Mouse (Mus musculus) urinary bladder, postnatal 14 days (tissue): ENCODE measurements at regions not wholly inside any gene's neighbourhood (a gene's known extent, or its start where the extent isn't known, plus 50 kb on each side); places are given as distances from the start of the nearest gene placed in this dataset.

Source experiments
- DNase-seq: peaks from one replicate; pipeline ENCODE4 v3.0.0; 2021; ENCODE audit warnings: low spot score

- peak; percentile 3 for DNase-seq
Measured at GRCm38 (mm10) chr9:84673327-84673726, 639.2 kb upstream of the Gm11114 start.

GRCm38 (mm10) chr9:84678416-84678815 is 634.2 kb upstream of the Gm11114 start:
- DNase-seq: no peak

GRCm38 (mm10) chr9:84718615-84719191 is 593.9 kb upstream of the Gm11114 start:
- DNase-seq: no peak

- no peak for DNase-seq
Measured at GRCm38 (mm10) chr9:84719396-84719795, 593.2 kb upstream of the Gm11114 start.

- no peak for DNase-seq
Measured at GRCm38 (mm10) chr9:84720454-84720853, 592.1 kb upstream of the Gm11114 start.

- DNase-seq: no peak
Measured at GRCm38 (mm10) chr9:84739266-84739665, 573.3 kb upstream of the Gm11114 start.

GRCm38 (mm10) chr9:84740336-84740735 is 572.2 kb upstream of the Gm11114 start:
- DNase-seq: no peak

- no peak for DNase-seq
Measured at GRCm38 (mm10) chr9:84754332-84754731, 558.2 kb upstream of the Gm11114 start.

GRCm38 (mm10) chr9:84754828-84755227 is 557.7 kb upstream of the Gm11114 start:
- DNase-seq: no peak

GRCm38 (mm10) chr9:84774348-84774747 is 538.2 kb upstream of the Gm11114 start:
- no peak for DNase-seq

GRCm38 (mm10) chr9:84775190-84775589 is 537.4 kb upstream of the Gm11114 start:
- no peak for DNase-seq

GRCm38 (mm10) chr9:84779125-84779524 is 533.4 kb upstream of the Gm11114 start:
- DNase-seq: no peak

GRCm38 (mm10) chr9:84825768-84826167 is 486.8 kb upstream of the Gm11114 start:
- DNase-seq: no peak

- no peak for DNase-seq
Measured at GRCm38 (mm10) chr9:84828934-84829333, 483.6 kb upstream of the Gm11114 start.

GRCm38 (mm10) chr9:84830639-84831038 is 481.9 kb upstream of the Gm11114 start:
- DNase-seq: no peak

- DNase-seq: no peak
Measured at GRCm38 (mm10) chr9:84837498-84837897, 475.1 kb upstream of the Gm11114 start.

- DNase-seq: no peak
Measured at GRCm38 (mm10) chr9:84844021-84844420, 468.6 kb upstream of the Gm11114 start.

- DNase-seq: no peak
Measured at GRCm38 (mm10) chr9:84861600-84861999, 451.0 kb upstream of the Gm11114 start.

GRCm38 (mm10) chr9:84863431-84863830 is 449.1 kb upstream of the Gm11114 start:
- DNase-seq: no peak

- DNase-seq: no peak
Measured at GRCm38 (mm10) chr9:84894148-84894547, 418.4 kb upstream of the Gm11114 start.

- no peak for DNase-seq
Measured at GRCm38 (mm10) chr9:84896073-84896472, 416.5 kb upstream of the Gm11114 start.

GRCm38 (mm10) chr9:84900643-84901042 is 411.9 kb upstream of the Gm11114 start:
- no peak for DNase-seq

- DNase-seq: no peak
Measured at GRCm38 (mm10) chr9:84906244-84906643, 406.3 kb upstream of the Gm11114 start.

GRCm38 (mm10) chr9:84913321-84913720 is 399.3 kb upstream of the Gm11114 start:
- DNase-seq: no peak

GRCm38 (mm10) chr9:84922306-84922705 is 390.3 kb upstream of the Gm11114 start:
- DNase-seq: no peak
